Mouse (Mus musculus) spleen, adult 10 weeks (tissue): ENCODE data around the gene Angptl3. TPM values are rescaled to one million over a fixed set of nuclear protein-coding genes. Genes with fewer than 3 reads are reported as not detected.

ENCODE experiments used
- polyA plus RNA-seq: library from polyadenylated mRNA; stranded (reverse); fragments of 350-450 nt; fragmentation: Illumina TruSeq; extraction: RNeasy Lipid Tissue Mini Kit (QIAGEN cat#74804); gene quantifications from one replicate; pipeline ENCODE4 v1.2.3, GENCODE M21; 2015; ENCODE audit warnings: low replicate concordance; ENCODE audit not compliant: insufficient read depth

Gene Angptl3
- 1.6 TPM for polyA plus RNA-seq

GRCm38 (mm10) chr4:99030686-99031085 is at the start of gene Angptl3:
Gene Angptl3, plus strand, starts transcription at chr4:99030954.

Other genes with a start within 250 kb of the Angptl3 start
- 0.25 TPM for gene Kank4, start 213.4 kb upstream of the Angptl3 start, polyA plus RNA-seq
- not detected for gene I0C0044D17Rik, start 207.1 kb upstream of the Angptl3 start, polyA plus RNA-seq
- gene Usp1, start 107.1 kb upstream of the Angptl3 start, polyA plus RNA-seq, result 77.5 TPM
- gene Dock7, start 90.0 kb downstream of the Angptl3 start, polyA plus RNA-seq, result 31.7 TPM
- gene Atg4c, start 163.0 kb downstream of the Angptl3 start, polyA plus RNA-seq, result 16.3 TPM